Mouse (Mus musculus) brain, embryonic 14.5 days (tissue): Measurements from ENCODE around the gene Foxp4.

Experiments used
- CTCF ChIP-seq: fragments of 200-500 bp; IDR thresholded peaks from 2 replicates; pipeline ENCODE4 v1.5.1; 2012; ENCODE audit warnings: inconsistent platforms, mild to moderate bottlenecking, moderate library complexity, borderline replicate concordance; ENCODE audit not compliant: insufficient read depth, insufficient read length; ENCODE audit errors: extremely low read depth
- POLR2A ChIP-seq: fragments of 200-500 bp; IDR thresholded peaks from 2 replicates; pipeline ENCODE4 v1.6.1; 2012; ENCODE audit warnings: mild to moderate bottlenecking, inconsistent platforms, borderline replicate concordance; ENCODE audit not compliant: poor library complexity, insufficient read depth, insufficient read length, severe bottlenecking; ENCODE audit errors: extremely low read depth

DNA sequence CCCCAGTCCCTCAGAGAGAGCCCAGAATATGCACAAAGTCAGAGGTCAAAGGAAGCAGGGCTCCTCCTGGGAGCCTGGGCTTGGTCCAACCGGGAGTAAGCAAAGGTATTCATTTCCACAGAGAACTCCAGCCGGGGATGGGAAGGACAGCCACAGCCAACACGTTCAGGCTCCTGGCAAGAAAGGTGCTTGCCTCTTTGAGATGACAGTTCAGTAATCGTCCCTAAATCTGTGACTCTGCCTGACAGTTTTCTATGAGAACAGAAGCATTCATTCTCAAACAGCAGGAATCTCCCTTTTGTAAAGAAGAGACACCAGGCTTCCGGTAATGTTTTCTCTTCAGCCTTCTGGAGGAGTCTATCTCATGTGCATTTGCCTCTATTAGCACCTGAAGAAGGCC is 4.6 kb downstream of the Foxp4 start:
- no peak for TF ChIP-seq POLR2A
- no peak for TF ChIP-seq CTCF
